Mouse (Mus musculus) intestine, postnatal 0 days (tissue): ENCODE measurements at regions not wholly inside any gene's neighbourhood (a gene's known extent, or its start where the extent isn't known, plus 50 kb on each side); places are given as distances from the start of the nearest gene placed in this dataset.

Experiments
- ATAC-seq: fragments of 200-750 bp; cut with Nextera tagmentation; 2 replicates; pipeline ENCODE4 v1.8.0; 2017; ENCODE audit warnings: mild to moderate bottlenecking, moderate TSS enrichment, moderate library complexity
- H3K27ac ChIP-seq: fragments of 300-500 bp; sonication (generic); 2 replicates; pipeline ENCODE4 v1.5.1; 2014; ENCODE audit warnings: mild to moderate bottlenecking, low read depth, low read length, moderate library complexity
- H3K27me3 ChIP-seq: fragments of 300-500 bp; sonication (generic); replicated peaks from 2 replicates; pipeline ENCODE4 v1.6.1; 2014; ENCODE audit warnings: low read length, mixed read lengths; ENCODE audit not compliant: control insufficient read depth, insufficient read depth
- H3K36me3 ChIP-seq: fragments of 300-500 bp; sonication (generic); 2 replicates; pipeline ENCODE4 v1.6.1; 2014; ENCODE audit warnings: mild to moderate bottlenecking, moderate library complexity; ENCODE audit not compliant: control insufficient read depth, insufficient read depth
- H3K4me1 ChIP-seq: fragments of 300-500 bp; sonication (generic); replicated peaks from 2 replicates; pipeline ENCODE4 v1.6.1; 2014; ENCODE audit warnings: antibody characterized with exemption, low read length, mixed read lengths; ENCODE audit not compliant: control insufficient read depth, insufficient read depth
- H3K4me2 ChIP-seq: fragments of 300-500 bp; sonication (generic); replicated peaks from 2 replicates; pipeline ENCODE4 v1.6.1; 2014; ENCODE audit warnings: low read depth, mild to moderate bottlenecking, moderate library complexity
- H3K4me3 ChIP-seq: fragments of 300-500 bp; sonication (generic); 2 replicates; pipeline ENCODE4 v1.5.1; 2014; ENCODE audit warnings: low read depth, low read length
- H3K9ac ChIP-seq: fragments of 300-500 bp; sonication (generic); 2 replicates; pipeline ENCODE4 v1.6.1; 2014; ENCODE audit warnings: mild to moderate bottlenecking, low read depth, low read length
- H3K9me3 ChIP-seq: fragments of 300-500 bp; sonication (generic); 2 replicates; pipeline ENCODE4 v1.6.1; 2016; ENCODE audit warnings: mixed run types; ENCODE audit not compliant: control insufficient read depth
- CTCF ChIP-seq: sonication (generic); IDR thresholded peaks from 2 replicates; pipeline ENCODE4 v1.5.1; 2016; ENCODE audit warnings: low read depth, mild to moderate bottlenecking, control low read depth, antibody characterized with exemption, moderate library complexity
- WGBS: fragments of 180-500 bp; shearing (Covaris S2); extraction: QIAGEN DNeasy Blood & Tissue Kit; methylation state at CpG from one replicate; pipeline ENCODE4 v1.1.7; 2014; 5-methylcytosine and 5-hydroxymethylcytosine counted together

DNA sequence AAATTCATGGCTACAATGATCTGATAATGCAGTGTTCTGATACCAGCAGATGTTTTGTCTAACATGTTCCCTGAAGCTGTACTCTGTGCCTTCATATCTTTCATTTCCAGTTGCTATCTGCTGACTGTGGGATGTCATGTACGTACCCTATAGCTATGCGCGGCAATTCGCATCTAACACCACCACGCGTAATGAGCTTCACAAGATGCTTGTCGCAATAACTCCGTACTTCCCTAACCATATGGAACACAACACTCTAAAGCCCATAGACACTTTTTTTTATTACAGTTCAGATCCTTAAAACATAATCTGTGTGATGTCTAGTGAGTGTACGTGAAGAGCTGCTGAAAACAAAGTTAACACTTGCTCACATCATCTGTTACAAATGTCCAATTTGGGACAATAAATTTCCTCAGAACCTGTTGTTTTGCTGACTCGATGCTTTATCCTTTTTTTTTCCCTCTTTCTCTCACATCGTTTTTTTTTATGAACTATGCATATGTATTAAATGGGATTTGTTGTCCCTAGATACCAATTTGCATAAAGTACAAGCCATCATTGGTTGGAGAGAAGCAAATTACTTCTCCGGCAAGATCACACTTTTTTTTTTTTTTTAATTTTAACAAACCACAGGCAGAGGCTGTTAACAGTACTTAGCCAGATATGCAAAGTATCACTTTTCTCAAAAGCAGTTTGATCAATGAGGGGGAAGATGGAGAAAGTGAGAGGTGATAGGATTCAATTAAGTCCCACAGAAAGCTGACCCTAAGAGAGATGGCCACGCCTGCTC lies 922.9 kb downstream of the 5730522E02Rik start:
- Histone ChIP-seq H3K4me2 (peak overlapping the region; percentile 41; the same call in 1 of the 2 replicates), H3K36me3 (no peaks in the 10 kb centered on the region), H3K4me1 (no peaks in the 10 kb centered on the region), H3K4me3 (0 out of 2 replicates have a peak overlapping the region, but pooled peaks have one; percentile 3), H3K27me3 (no peaks in the 10 kb centered on the region), H3K27ac (no peak overlapping the region), H3K9ac (no peak overlapping the region), H3K9me3 (no peaks in the 10 kb centered on the region)
- no peak for ATAC-seq
- no peak for TF ChIP-seq CTCF
- WGBS: 85% methylated on average over 13 of the region's 13 CpGs

DNA sequence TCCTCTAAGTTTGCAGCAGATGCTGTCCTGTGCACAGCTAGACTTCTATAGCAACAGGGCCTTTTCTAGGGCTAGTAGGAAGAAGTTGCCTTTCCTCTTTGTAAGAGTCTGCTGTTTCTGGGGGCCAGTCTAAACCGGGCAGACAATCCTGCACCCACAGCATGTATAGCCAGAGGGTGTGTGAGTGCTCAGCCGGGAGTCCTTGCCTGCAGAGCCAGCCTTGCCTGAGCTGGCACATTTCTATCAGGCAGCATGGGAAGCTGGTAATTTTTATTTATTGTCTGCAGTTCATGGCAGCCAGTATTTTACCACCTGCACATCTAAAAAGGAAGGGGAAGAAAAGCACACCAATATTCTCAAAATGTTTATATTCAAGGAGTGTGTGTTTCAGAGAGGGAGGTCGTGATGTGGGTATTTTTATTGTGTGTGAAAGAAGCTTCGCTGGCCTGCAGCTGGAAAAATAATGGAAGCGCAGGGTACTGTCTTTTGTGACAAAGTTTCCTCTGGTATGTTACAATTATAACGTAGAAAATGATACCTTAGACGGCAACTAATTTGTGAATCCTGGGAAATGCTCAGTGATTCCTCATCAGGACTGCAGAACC lies 940.5 kb downstream of the 5730522E02Rik start:
- no peaks in the 10 kb centered on the region for H3K36me3 ChIP-seq
- no peak overlapping the region for H3K4me2 ChIP-seq
- no peaks in the 10 kb centered on the region for H3K4me1 ChIP-seq
- ATAC-seq: no peak
- no peak overlapping the region for H3K27ac ChIP-seq
- no peak overlapping the region for H3K4me3 ChIP-seq
- 34% methylated on average over 7 of the region's 7 CpGs for WGBS
- H3K27me3 ChIP-seq: no peaks in the 10 kb centered on the region
- H3K9ac ChIP-seq: no peak overlapping the region
- TF ChIP-seq CTCF: no peak
- H3K9me3 ChIP-seq: no peaks in the 10 kb centered on the region

DNA sequence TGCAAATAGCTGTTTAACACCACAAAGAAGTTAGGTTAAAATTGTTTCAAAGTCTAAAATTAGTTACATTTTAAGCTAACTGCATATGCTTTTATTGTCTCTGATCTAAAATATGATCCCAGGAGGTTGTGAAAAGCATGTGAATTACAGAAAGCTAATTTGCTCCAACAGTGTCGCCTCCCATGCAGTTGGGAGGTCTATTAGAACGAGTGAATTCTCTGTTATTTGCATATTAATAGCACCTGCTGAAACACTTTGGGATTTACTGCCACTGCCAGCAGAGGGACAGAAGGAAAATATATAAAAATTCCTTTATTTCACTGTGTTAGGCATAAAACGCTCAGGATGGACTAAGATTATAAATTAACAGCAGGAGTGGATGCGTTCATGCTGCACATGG lies 947.7 kb downstream of the 5730522E02Rik start:
- H3K4me3 ChIP-seq: no peak overlapping the region
- no peaks in the 10 kb centered on the region for H3K36me3 ChIP-seq
- 22% methylated on average over 4 of the region's 4 CpGs for WGBS
- ATAC-seq: no peak
- H3K4me1 ChIP-seq: no peaks in the 10 kb centered on the region
- no peak for TF ChIP-seq CTCF
- H3K9me3 ChIP-seq: no peaks in the 10 kb centered on the region
- H3K27ac ChIP-seq: no peak overlapping the region
- no peaks in the 10 kb centered on the region for H3K27me3 ChIP-seq
- no peak overlapping the region for H3K4me2 ChIP-seq
- H3K9ac ChIP-seq: no peak overlapping the region

DNA sequence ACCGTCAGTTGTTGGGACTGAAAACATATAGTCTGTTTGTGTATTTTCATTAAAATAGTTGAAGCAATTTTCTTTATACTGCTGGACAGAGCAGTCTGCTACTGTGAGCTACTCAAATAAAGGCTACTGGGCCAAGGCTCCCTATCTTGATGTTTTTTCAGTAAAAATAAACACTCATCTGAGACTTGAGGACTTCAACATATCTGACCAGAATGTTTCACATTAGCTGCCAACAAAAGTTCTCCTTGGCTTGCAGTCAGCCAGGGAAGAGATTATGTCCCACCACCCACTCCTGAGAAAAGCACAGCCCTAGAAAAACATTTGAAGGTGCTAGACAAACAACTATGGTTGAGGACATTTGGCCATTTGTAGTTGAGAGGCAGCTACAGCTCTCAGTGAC lies 950.9 kb downstream of the 5730522E02Rik start:
- TF ChIP-seq CTCF: no peak
- H3K27ac ChIP-seq: no peak overlapping the region
- H3K4me2 ChIP-seq: no peak overlapping the region
- no peaks in the 10 kb centered on the region for H3K27me3 ChIP-seq
- no peak overlapping the region for H3K9ac ChIP-seq
- H3K4me1 ChIP-seq: no peaks in the 10 kb centered on the region
- no peaks in the 10 kb centered on the region for H3K9me3 ChIP-seq
- 88% methylated on average over 1 of the region's 1 CpGs for WGBS
- H3K4me3 ChIP-seq: no peak overlapping the region
- ATAC-seq: no peak
- H3K36me3 ChIP-seq: no peaks in the 10 kb centered on the region

DNA sequence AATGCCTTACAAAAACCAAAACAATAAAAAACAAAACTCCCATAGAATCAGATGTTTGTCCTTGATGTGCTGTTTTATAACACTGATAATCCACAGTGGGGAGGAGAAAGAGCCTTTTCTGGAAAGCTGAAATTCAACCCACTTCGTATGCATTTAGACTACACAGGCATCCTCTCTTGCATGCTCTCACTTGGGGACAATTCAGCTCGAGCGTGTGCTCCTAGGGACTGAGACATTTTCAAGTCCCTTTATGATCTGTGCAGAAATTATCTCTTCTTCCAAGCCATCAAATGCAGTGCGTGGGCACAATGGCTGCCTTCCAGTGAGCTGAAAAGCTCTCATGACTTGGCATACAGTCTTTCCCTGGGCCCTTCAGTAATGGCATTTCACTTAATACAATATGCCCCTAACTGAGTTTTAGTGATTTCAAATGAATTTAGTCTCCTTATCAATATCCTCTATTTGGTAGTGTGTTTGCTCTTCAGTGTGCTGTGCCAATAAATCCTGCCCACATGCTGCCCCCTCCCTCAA lies 977.1 kb downstream of the 5730522E02Rik start:
- no peaks in the 10 kb centered on the region for H3K36me3 ChIP-seq
- no peak overlapping the region for H3K4me2 ChIP-seq
- H3K9ac ChIP-seq: no peak overlapping the region
- H3K4me3 ChIP-seq: no peak overlapping the region
- TF ChIP-seq CTCF: no peak
- no peaks in the 10 kb centered on the region for H3K9me3 ChIP-seq
- no peaks in the 10 kb centered on the region for H3K4me1 ChIP-seq
- WGBS: 46% methylated on average over 4 of the region's 4 CpGs
- no peaks in the 10 kb centered on the region for H3K27me3 ChIP-seq
- no peak overlapping the region for H3K27ac ChIP-seq
- no peak for ATAC-seq
